Mouse (Mus musculus) bone marrow macrophage, adult 2 months (primary cell): ENCODE data around the gene Zfr2. TPM values are rescaled to one million over a fixed set of nuclear protein-coding genes. Genes with fewer than 3 reads are reported as not detected.

Source experiments
- H3K27ac ChIP-seq: 2 replicates; pipeline ENCODE4 v1.5.1; 2012; ENCODE audit warnings: low read depth, low read length; ENCODE audit not compliant: insufficient read depth
- H3K4me1 ChIP-seq: 2 replicates; pipeline ENCODE4 v1.6.1; 2012; ENCODE audit warnings: low read length; ENCODE audit not compliant: control insufficient read depth, insufficient read depth
- H3K4me3 ChIP-seq: 2 replicates; pipeline ENCODE4 v1.5.1; 2012; ENCODE audit warnings: mild to moderate bottlenecking, low read length, moderate library complexity; ENCODE audit not compliant: insufficient read depth
- CTCF ChIP-seq: IDR thresholded peaks from 2 replicates; pipeline ENCODE4 v1.5.1; 2012; ENCODE audit warnings: low read depth, mild to moderate bottlenecking, low read length, moderate library complexity
- POLR2A ChIP-seq: IDR thresholded peaks from 2 replicates; pipeline ENCODE4 v1.6.1; 2012; ENCODE audit warnings: mild to moderate bottlenecking, low read depth, low read length, borderline replicate concordance
- polyA plus RNA-seq: library from polyadenylated mRNA; stranded (reverse); fragments of >200 nt; gene quantifications from 2 replicates; pipeline ENCODE4 v1.2.4, GENCODE M21; 2012; ENCODE audit not compliant: missing spikeins, insufficient read depth, insufficient read length

The Zfr2 gene
- polyA plus RNA-seq, 1 experiment: 2.7 TPM

GRCm38 (mm10) chr10:81229735-81230437 lies 3.1 kb upstream of the Zfr2 start:
- Histone ChIP-seq H3K4me1 (peaks cover 5% of the 10 kb centered on the region), H3K4me3 (no peak overlapping the region), H3K27ac (no peak overlapping the region)
- TF ChIP-seq POLR2A (no peak), CTCF (no peak)

GRCm38 (mm10) chr10:81230438-81231332 lies 2.3 kb upstream of the Zfr2 start, which contains the start of gene Atcay:
TSS of gene Atcay (minus strand) at chr10:81230833.
- Histone ChIP-seq H3K4me1 (peaks cover 5% of the 10 kb centered on the region), H3K27ac (no peak within 1 kb of the TSS), H3K4me3 (no peak within 1 kb of the TSS)
- peak; percentile 33 for TF ChIP-seq CTCF
- TF ChIP-seq POLR2A: no peak

GRCm38 (mm10) chr10:81231436-81231835 lies 1.5 kb upstream of the Zfr2 start:
- Histone ChIP-seq H3K4me1 (peaks cover 5% of the 10 kb centered on the region), H3K4me3 (no peak overlapping the region), H3K27ac (no peak overlapping the region)
- no peak for TF ChIP-seq CTCF
- no peak for TF ChIP-seq POLR2A

DNA sequence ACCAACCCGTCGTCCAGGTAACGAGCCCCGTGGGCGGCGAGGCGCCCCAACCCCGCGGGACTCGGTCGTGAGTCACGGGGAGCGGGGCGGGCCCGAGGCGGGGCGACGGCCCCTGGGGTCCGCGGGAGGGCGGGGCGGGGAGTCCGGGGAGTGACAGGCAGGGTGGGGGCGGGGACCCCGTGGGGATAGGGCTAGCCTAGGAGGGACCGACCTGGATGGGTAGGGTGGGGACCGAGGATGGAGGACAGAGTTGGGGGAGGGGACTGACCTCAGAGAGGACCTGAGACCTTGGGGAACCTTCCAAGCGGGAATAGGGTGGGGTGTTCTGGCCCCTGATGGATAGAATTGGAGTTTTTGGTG lies 251 bp downstream of the Zfr2 start:
- peaks cover 5% of the 10 kb centered on the region for H3K4me1 ChIP-seq
- H3K4me3 ChIP-seq: peak overlapping the region; percentile 63
- H3K27ac ChIP-seq: no peak overlapping the region
- TF ChIP-seq POLR2A: 0 out of 2 replicates have a peak, but pooled peaks have one; percentile 12
- no peak for TF ChIP-seq CTCF

DNA sequence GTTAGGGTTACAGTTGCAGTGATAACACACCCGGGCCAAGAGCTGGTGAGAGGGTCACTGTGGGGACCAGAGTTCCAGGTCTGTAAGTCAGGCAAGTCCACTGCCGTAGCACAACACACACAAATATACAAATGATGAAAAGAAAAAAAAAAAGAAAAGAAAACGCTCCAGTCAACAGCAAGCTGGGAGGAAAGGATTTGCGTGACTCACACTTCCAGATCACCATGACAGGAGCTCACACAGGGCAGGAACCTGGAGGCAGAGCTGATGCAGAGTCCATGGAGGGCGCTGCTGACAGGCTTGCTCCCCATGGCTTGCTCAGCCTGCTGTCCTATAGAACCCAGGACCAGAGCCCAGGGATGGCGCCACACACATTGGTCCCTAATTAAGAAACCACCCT lies 1.3 kb downstream of the Zfr2 start:
- Histone ChIP-seq H3K4me3 (no peak overlapping the region), H3K27ac (no peak overlapping the region), H3K4me1 (peaks cover 5% of the 10 kb centered on the region)
- TF ChIP-seq POLR2A (no peak), CTCF (no peak)

DNA sequence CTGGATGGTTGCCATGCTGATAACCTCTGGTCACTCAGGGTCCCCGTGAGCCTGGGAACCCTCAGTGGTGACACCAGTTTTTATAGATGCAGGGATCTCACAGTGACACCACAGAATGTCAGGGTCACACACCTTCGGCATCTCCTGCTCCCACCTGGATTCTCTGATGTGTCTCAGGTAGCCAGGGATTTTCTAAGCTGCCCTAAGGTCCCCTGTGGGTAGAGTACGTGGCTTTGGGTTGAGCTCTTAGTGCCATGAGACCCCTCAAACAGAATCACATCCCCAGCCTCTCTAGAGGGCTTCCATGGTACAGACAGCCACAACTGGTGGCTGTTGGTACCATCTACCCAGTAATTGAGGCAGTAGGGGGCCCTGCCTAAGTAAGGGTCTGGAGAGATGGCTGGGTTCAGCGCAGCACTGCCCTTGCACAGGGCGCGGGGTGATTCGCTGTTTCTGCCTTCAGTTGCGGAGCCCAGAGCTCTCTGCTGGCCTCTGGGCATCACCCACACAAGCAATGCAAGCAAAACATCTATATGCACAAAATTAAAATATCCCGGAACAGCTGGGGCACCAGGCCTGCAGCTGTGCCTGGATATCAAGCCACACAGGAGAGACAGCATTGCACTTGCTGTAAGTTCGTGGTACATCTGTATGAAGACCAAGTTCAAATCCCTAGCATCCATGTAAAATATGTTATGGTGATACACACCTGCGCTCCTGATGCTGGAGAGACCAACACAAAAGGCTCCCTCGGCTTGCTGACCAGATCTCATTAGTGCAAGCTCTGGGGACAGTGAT lies 3.7 kb downstream of the Zfr2 start:
- TF ChIP-seq CTCF: no peak
- no peak overlapping the region for H3K27ac ChIP-seq
- peaks cover 5% of the 10 kb centered on the region for H3K4me1 ChIP-seq
- H3K4me3 ChIP-seq: no peak overlapping the region

- TF ChIP-seq CTCF: no peak
- TF ChIP-seq POLR2A: no peak
- H3K4me1 ChIP-seq: peaks cover 2% of the 10 kb centered on the region; the same call in 1 of the 2 replicates
- H3K27ac ChIP-seq: no peak overlapping the region
- H3K4me3 ChIP-seq: no peak overlapping the region
Measured at GRCm38 (mm10) chr10:81238618-81239017, 5.7 kb downstream of the Zfr2 start.

DNA sequence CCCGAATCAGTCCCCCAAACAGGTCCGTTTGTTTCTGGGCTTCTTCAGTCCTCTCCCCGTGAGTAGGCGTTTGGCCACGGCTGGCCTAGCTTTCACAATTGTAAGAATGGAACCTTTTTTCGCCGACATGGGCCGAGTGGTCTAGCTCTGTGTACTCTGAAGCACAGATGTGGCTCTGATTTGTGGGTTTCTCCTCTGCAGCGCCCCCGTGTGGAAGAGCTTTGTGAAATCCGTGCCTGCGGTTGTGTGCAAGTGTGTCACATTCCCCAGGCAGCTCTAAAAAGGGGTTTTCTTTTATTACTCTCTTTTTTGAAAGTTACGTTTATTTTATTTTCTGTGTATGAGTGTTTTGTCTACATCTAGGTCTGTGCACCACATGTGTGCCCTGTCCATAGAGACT lies 7.9 kb downstream of the Zfr2 start:
- no peak overlapping the region for H3K4me3 ChIP-seq
- H3K27ac ChIP-seq: no peak overlapping the region
- no peak for TF ChIP-seq POLR2A
- TF ChIP-seq CTCF: peak; percentile 98
- peaks cover 4% of the 10 kb centered on the region for H3K4me1 ChIP-seq

DNA sequence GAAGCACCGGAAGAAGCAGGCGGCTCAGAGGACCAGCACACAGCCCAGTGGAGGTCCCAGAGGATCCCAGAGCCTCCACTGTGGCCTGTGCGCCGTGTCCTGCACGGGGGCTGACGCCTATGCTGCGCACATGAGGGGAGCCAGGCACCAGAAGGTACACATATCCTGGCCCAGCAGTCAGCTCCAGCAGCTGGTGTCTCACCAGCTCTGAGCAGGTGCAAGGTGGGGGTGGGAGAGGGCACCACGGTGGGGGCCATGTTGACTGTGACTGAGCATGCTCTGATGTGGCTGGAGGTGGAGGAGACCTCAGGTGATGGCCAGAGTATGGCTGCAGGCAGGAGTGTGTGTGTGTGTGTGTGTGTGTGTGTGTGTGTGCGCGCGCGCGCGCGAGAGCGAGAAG lies 9.1 kb downstream of the Zfr2 start:
- H3K4me3 ChIP-seq: no peak overlapping the region

GRCm38 (mm10) chr10:81244146-81244545 lies 11.2 kb downstream of the Zfr2 start:
- no peak overlapping the region for H3K27ac ChIP-seq
- H3K4me3 ChIP-seq: no peak overlapping the region
- TF ChIP-seq POLR2A: no peak
- TF ChIP-seq CTCF: no peak
- peaks cover 4% of the 10 kb centered on the region for H3K4me1 ChIP-seq

More for the DNA sequence above, 9.1 kb downstream of the Zfr2 start:
- Histone ChIP-seq H3K4me1 (peaks cover 4% of the 10 kb centered on the region), H3K27ac (no peak overlapping the region)
- TF ChIP-seq CTCF (no peak), POLR2A (no peak)
